Comparison of ENCODE assay signal across 23 mouse cellular contexts in the genomic region with DNA sequence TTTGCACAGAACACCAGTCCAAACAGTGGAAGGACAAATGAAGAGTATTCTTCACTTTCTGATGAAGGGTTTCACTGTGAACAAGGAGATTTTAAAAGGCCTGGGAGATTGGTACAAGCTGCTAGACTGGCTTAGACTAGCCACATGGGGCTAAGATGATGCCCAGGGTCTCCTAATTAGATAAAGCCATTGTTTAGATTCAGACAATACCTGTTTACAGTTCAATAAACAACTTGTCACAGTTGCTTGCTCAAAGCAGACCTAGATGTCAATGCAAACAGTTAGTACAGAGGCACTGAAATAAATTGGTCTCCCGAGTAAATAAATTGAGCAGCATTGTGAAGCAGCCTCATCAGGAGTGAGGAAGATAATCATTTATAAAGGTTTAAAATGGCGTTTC.
DNase-seq lines count a peak whose midpoint lies in the region; ATAC-seq and TF ChIP-seq lines count a peak whose summit lies in the region.
"Had no signal": no experiment of that assay in that cellular context is flagged by ENCODE, and none has a peak within 500 bp of the region (broad histone marks: within the 10 kb centered on the region; RNA-seq: fewer than 3 reads in every experiment).

No protein-coding gene starts in this region.

- no peak for TF ChIP-seq CTCF in hindbrain, postnatal 0 days (IDR thresholded peaks at IDR 0.05; ENCODE audit: low read depth)
- no peak for TF ChIP-seq CTCF in brain, embryonic 14.5 days (IDR thresholded peaks at IDR 0.05; ENCODE audit: borderline replicate concordance, extremely low read depth, insufficient read depth, insufficient read length)

- H3K4me2 ChIP-seq in hindbrain, embryonic 14.5 days (replicated peaks) = no peak overlapping the region
- H3K4me2 ChIP-seq in hindbrain, postnatal 0 days (ENCODE audit: low read depth, low read length) = no peak overlapping the region

- 0 out of 2 replicates have a peak, but pooled peaks cover 9% of the 10 kb centered on the region for H3K4me1 ChIP-seq in hindbrain, embryonic 14.5 days (replicated peaks; ENCODE audit: control insufficient read depth, insufficient read depth, low read length)
- no peaks in the 10 kb centered on the region for H3K4me1 ChIP-seq in hindbrain, postnatal 0 days (ENCODE audit: insufficient read depth, low read length)

- no peak overlapping the region for H3K9ac ChIP-seq in hindbrain, embryonic 14.5 days
- no peak overlapping the region for H3K9ac ChIP-seq in hindbrain, postnatal 0 days (replicated peaks; ENCODE audit: low read length)

- TF ChIP-seq POLR2A in brain, embryonic 14.5 days (IDR thresholded peaks at IDR 0.05; ENCODE audit: borderline replicate concordance, extremely low read depth, insufficient read depth, insufficient read length, poor library complexity, severe bottlenecking) = no peak

- no peaks in the 10 kb centered on the region for H3K36me3 ChIP-seq in hindbrain, embryonic 14.5 days (replicated peaks; ENCODE audit: control insufficient read depth, insufficient read depth)
- no peaks in the 10 kb centered on the region for H3K36me3 ChIP-seq in hindbrain, postnatal 0 days (ENCODE audit: insufficient read depth, low read length)
- H3K36me3 ChIP-seq: G1E had no signal

- no peak for DNase-seq in hindbrain, embryonic 14.5 days (ENCODE audit: low spot score)
- DNase-seq in hindbrain, postnatal 0 days (ENCODE audit: low spot score) = no peak
- peak; percentile 5 for DNase-seq in brain, embryonic 14.5 days (ENCODE audit: low read depth)
- peak; percentile 51 for DNase-seq in retina, embryonic 14.5 days (ENCODE audit: low spot score)
- DNase-seq in retina, postnatal 1 day = peak; percentile 67
- DNase-seq in ovary, postnatal 10 days (ENCODE audit: low spot score) = no peak
- DNase-seq in heart, postnatal 4 days = no peak
- no peak for DNase-seq in layer of hippocampus, adult 18-20 months (ENCODE audit: low spot score in 2 of 2)
- DNase-seq: adrenal gland, adult 2 months; adrenal gland, adult 8-10 months; adrenal gland, postnatal 10 days; adrenal gland, postnatal 14 days; adrenal gland, postnatal 25 days; adrenal gland, postnatal 36 days; B cell, adult 2 months; cerebellum, adult 11 months; cerebellum, adult 11-12 months; cerebellum, adult 18-20 months had no signal

- no peaks in the 10 kb centered on the region for H3K27me3 ChIP-seq in hindbrain, embryonic 14.5 days (ENCODE audit: control insufficient read depth, insufficient read depth, low read length)
- no peaks in the 10 kb centered on the region for H3K27me3 ChIP-seq in hindbrain, postnatal 0 days (ENCODE audit: insufficient read depth, low read length)
- H3K27me3 ChIP-seq: CH12.LX, Patski had no signal

- H3K9me3 ChIP-seq in hindbrain, embryonic 14.5 days (ENCODE audit: control insufficient read depth, low read length) = no peaks in the 10 kb centered on the region
- no peaks in the 10 kb centered on the region for H3K9me3 ChIP-seq in hindbrain, postnatal 0 days (ENCODE audit: low read length)

- H3K4me3 ChIP-seq in hindbrain, embryonic 14.5 days (replicated peaks; ENCODE audit: low read length) = no peak overlapping the region
- no peak overlapping the region for H3K4me3 ChIP-seq in hindbrain, postnatal 0 days (ENCODE audit: low read length)

- ATAC-seq in hindbrain, embryonic 14.5 days (ENCODE audit: low FRiP score) = 0 out of 2 replicates have a peak, but pooled peaks have one; percentile 43
- no peak for ATAC-seq in hindbrain, postnatal 0 days
- ATAC-seq: activated CD4-positive, CD25-positive, alpha-beta regulatory T cell, adult 4 months; CD4-positive, CD25-positive, alpha-beta regulatory T cell, adult 4 months; Patski had no signal

- H3K27ac ChIP-seq in hindbrain, embryonic 14.5 days = no peak overlapping the region
- H3K27ac ChIP-seq in hindbrain, postnatal 0 days = no peak overlapping the region

- WGBS in hindbrain, embryonic 14.5 days = 47% methylated on average over 2 of the region's 2 CpGs
- WGBS in hindbrain, postnatal 0 days = 48% methylated on average over 2 of the region's 2 CpGs

Comparison
In these comparisons a context has a peak if more than half of its experiments do, and no peak if none do; other contexts are left out.
1. DNase-seq: peak in brain, embryonic 14.5 days (single experiment), retina, embryonic 14.5 days (single experiment) and retina, postnatal 1 day (single experiment); none in hindbrain, embryonic 14.5 days (single experiment), hindbrain, postnatal 0 days (single experiment), ovary, postnatal 10 days (single experiment), heart, postnatal 4 days (single experiment) and layer of hippocampus, adult 18-20 months (0 of 2).